Mouse (Mus musculus): ENCODE results near the gene Prl4a1. TPM values are rescaled to one million over a fixed set of nuclear protein-coding genes. Genes with fewer than 3 reads are reported as not detected.

Prl4a1 gene
- polyA plus RNA-seq (2012; rRNA removed), result not detected in 2 replicates

GRCm38 (mm10) chr13:28015912-28016311, at the start of gene Prl4a1:
TSS of gene Prl4a1 (plus strand) at chr13:28016212.

Other genes starting within 250 kb of the Prl4a1 start
- not detected in 2 replicates for gene Prl7c1, start 235.4 kb upstream of the Prl4a1 start, polyA plus RNA-seq (2012; rRNA removed)
- not detected in 2 replicates for gene Prl2a1, start 214.6 kb upstream of the Prl4a1 start, polyA plus RNA-seq (2012; rRNA removed)
- gene Prl2c1, start 166.9 kb upstream of the Prl4a1 start, polyA plus RNA-seq (2012; rRNA removed), result not detected in 2 replicates
- gene Prl5a1, start 126.3 kb downstream of the Prl4a1 start, polyA plus RNA-seq (2012; rRNA removed), result not detected in 2 replicates
- gene Gm11361, start 241.3 kb downstream of the Prl4a1 start, polyA plus RNA-seq (2012; rRNA removed), result 1.5 and 2.9 TPM in 2 replicates

Data from central nervous system, embryonic 11.5 days (tissue).